Mouse (Mus musculus): ENCODE data around the gene Gm10959. TPM values are rescaled to one million over a fixed set of nuclear protein-coding genes. Genes with fewer than 3 reads are reported as not detected.

Gm10959 gene
- total RNA-seq, 2 experiments from 2014 or later, result not detected

DNA sequence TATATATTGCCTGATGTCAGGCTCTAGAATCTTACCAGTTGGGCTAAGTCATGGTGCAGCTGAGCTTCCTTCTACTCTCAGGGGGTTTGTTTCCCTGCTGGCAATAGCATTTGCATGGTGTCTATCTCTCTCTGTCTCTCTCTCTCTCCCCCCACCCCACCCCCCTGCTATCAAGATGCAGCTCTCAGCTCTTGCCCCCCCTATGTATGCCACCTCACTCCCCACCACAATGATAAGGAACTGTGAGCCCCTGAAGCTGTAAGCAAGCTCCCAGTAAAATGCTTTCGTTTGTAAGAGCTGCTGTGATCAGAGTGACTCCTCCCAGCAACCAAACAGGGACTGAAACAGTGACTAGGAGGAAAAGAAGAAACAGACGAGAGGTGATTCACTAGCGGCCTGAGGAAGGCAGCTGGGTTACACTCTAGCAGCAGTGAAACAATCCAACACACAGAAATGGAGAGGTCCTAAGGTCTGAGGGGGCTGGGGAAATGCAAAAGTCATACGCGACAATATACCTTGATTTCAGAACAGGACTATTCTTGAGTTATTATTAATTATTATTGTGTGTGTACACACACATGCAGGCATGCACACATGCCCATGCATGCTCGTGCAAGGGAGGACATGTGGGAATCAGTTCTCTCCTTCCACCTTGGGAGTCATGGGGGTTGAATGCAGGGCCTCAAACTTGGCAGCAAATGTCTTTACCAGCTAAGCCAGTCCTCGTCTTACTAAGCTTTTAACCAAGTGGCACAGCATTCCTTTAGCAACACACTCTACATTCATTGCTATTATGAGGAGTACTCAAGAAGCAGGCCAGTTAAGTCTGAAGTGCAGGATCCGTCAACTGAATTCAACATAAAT lies 1.6 kb upstream of the Gm10959 start:
- Histone ChIP-seq H3K4me3 (no peak overlapping the region), H3K27ac (no peak overlapping the region)
- no peak for TF ChIP-seq CTCF (conservative IDR thresholded peaks at IDR 0.05)
- no peak for DNase-seq (ENCODE audit: low spot score in 2 of 2)

DNA sequence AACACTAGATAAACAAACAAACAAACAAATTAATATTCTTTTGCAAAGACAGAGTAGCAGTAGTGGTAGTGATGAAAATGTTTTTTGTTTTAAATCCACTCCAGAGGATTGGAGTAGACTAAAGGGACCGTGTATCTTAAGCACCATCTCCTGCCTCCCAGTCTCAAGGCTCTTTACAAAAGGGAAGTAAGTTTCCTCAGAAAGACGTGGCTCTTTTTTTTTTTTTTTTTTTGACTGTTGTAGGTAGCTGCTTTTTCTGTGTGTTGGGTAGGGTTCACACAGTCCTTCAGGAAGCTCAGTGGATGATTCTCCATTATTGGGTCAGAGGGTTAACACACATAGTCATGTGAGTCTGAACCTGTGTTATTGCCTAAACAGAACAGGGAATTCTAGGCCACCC lies 488 bp downstream of the Gm10959 start:
- no peak overlapping the region for H3K4me3 ChIP-seq
- no peak for DNase-seq (ENCODE audit: low spot score in 2 of 2)
- no peak overlapping the region for H3K27ac ChIP-seq
- TF ChIP-seq CTCF (conservative IDR thresholded peaks at IDR 0.05), result no peak

- no peak for TF ChIP-seq CTCF (conservative IDR thresholded peaks at IDR 0.05)
- Histone ChIP-seq H3K4me3 (no peak overlapping the region), H3K27ac (no peak overlapping the region)
- DNase-seq (ENCODE audit: low spot score in 2 of 2), result no peak
These were observed 2.9 kb downstream of the Gm10959 start for GRCm38 (mm10) chr3:122916191-122916680.

DNA sequence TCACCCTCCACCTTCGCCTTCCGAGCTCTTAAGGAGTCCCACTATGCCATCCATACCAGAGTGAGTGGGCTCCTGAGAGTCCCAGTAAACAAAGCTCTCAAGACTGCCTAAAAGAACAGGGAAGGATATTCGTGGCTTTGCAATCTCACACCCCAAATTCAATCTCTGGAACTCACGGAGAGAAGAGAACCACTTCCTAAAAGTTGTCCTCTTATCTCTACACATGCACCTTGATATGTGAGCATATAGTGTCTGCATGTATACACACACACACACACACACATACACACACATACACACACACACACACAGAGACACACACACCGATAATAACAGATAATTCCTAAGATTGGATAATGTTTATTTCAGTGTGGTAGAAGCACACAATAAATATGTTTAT lies 3.7 kb downstream of the Gm10959 start:
- no peak overlapping the region for H3K27ac ChIP-seq
- no peak for TF ChIP-seq CTCF (conservative IDR thresholded peaks at IDR 0.05)
- DNase-seq (ENCODE audit: low spot score in 2 of 2), result no peak
- H3K4me3 ChIP-seq, result no peak overlapping the region

DNA sequence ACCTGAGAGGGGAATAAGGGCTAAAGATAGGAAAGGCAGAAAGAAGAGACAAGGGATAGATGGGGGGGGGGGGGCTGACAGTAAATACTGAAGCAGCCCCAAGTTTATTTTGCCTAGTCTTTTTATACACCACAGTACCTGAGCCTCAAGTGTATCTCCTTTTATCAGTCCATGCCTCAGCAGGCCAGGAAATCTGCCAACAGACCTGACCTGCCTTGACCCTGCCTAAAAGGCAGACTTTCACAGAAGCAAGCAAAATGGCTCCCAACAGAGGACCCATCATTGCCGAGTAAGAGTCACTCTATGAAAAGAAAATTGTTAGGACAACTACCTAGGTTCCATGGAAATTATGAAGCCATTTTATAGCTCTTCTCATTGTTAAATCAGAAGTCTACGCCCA lies 11.3 kb downstream of the Gm10959 start:
- DNase-seq (ENCODE audit: low spot score in 2 of 2), result no peak
- no peak for TF ChIP-seq CTCF (conservative IDR thresholded peaks at IDR 0.05)
- Histone ChIP-seq H3K27ac (no peak overlapping the region), H3K4me3 (no peak overlapping the region)

DNA sequence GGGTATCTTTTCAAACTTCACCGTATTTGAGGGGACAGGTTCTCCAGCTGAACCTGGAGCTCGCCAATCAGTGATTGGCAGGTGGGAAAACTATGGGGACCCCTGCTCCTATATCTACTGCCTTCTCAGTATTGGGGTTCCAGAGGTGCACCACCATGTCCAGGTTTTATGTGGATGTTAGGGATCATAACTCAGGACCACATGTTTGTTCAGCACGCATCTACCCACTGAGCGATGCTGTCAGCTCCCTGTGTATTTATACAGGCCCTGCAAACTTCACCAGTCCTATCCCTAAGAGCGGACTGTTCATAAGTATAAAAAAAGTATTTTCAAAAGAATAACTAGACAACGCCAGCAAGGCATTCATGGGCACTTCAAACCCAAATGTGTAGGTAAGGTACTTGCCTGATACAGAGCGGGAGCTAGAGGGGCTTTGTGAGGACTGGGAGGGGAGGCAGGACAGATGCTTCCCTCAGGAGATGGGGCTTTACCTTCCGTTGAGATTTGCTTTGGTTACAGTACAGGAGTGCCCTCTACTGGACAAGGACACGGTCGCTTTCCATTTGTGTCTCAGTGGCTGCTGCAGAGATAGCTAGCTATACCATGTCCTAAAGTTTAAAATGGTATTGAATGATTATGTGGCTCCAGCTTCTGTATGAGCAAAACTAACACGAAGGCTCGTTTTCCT lies 15.3 kb downstream of the Gm10959 start:
- peak; percentile 93 for TF ChIP-seq CTCF (conservative IDR thresholded peaks at IDR 0.05)
- no peak overlapping the region for H3K4me3 ChIP-seq
- H3K27ac ChIP-seq, result no peak overlapping the region
- peak; percentile 19 to 46 for DNase-seq (ENCODE audit: low spot score in 2 of 2)

DNA sequence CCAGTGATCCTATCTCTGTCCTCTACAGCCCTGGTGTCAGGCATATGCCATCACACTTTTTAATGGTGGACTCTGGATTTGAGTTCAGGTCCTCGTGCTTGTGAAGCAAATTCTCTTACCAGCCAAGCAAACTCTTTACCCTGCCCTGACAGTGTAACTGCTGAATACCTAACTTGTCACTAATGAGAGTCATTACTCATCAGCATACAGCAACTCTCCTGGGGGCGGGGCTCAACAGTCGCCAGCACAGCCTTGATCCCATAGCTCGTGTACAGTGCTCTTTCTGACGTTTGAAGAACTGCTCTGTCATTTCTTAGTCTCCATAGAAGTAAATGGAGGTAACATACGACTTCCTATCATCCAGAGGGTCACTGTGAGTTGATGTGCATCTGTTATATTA lies 20.9 kb downstream of the Gm10959 start:
- no peak overlapping the region for H3K27ac ChIP-seq
- no peak for TF ChIP-seq CTCF (conservative IDR thresholded peaks at IDR 0.05)
- no peak overlapping the region for H3K4me3 ChIP-seq
- DNase-seq (ENCODE audit: low spot score in 2 of 2), result no peak

DNA sequence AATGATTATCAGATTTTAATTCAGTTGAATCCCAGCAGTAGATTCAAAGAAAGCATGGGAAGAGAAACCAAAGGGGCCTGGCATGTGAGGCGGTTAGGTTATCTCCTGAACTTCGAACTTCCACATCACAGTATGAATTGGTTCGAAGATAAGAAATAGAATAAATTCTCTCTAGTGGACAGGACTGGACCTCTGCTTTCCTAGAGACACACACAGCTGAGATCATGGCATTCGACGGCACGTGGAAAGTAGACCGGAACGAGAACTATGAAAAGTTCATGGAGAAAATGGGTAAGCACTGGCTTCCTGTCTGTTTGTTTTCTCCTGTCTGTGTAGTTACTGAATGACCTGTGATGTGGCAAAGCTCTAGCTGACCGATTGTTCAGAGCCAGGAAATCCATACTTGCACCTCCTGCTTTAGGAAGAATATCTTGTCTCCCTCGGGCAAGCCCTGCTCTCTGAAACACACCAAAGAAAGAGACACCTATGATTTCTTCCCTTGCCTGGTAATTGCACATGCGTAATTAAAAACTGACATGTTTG lies 23.9 kb downstream of the Gm10959 start:
- TF ChIP-seq CTCF (conservative IDR thresholded peaks at IDR 0.05), result no peak

GRCm38 (mm10) chr3:122894772-122895171 lies 24.4 kb downstream of the Gm10959 start, which contains the start of gene Fabp2:
TSS of gene Fabp2 (plus strand) at chr3:122895072.
- no peak within 1 kb of the TSS for H3K27ac ChIP-seq
- TF ChIP-seq CTCF (conservative IDR thresholded peaks at IDR 0.05), result no peak
- no peak within 1 kb of the TSS for H3K4me3 ChIP-seq
- DNase-seq (ENCODE audit: low spot score in 2 of 2), result no peak

More for the DNA sequence above, 23.9 kb downstream of the Gm10959 start:
- no peak for DNase-seq (ENCODE audit: low spot score in 2 of 2)
- Histone ChIP-seq H3K4me3 (no peak overlapping the region), H3K27ac (no peak overlapping the region)

- TF ChIP-seq CTCF (conservative IDR thresholded peaks at IDR 0.05), result no peak
- Histone ChIP-seq H3K4me3 (no peak overlapping the region), H3K27ac (no peak overlapping the region)
- no peak for DNase-seq (ENCODE audit: low spot score in 2 of 2)
These were observed 30.8 kb downstream of the Gm10959 start for GRCm38 (mm10) chr3:122888371-122888819.

DNA sequence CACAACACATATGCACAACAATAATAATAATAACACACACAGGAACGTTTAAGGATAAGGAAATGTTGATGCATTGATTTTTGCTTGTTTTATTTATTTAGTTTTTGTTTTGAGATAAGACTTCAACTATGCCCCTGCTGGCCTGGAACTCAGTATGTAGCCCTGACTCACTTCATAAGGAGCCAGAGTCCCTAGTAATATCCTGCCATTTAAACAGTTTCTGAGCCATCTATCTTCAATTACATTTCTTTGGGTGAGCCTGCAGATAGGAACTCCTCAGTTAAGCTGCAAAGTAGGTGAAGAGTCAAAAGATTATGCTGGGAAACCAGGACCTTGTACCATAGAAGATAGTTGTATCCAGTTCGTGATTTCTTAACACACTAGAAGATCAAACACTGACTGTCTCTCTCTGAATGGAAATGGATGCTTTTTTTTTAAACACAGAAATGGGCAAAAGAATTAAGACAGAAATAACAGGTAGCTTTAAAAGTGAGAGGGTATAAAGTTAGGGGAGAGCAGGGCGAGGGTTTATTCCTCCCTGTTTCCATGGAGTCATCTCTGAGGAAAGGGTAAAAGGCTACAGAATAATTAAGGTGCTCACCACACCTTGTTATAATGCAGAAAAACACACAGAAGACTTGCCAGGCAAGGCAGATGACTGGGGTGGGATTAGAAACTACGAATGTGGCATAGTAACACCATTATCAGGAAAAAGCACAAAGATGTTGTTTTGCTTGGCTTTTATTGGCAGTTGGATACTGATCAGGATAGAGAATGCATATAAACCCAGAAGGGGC lies 31.5 kb downstream of the Gm10959 start:
- no peak for TF ChIP-seq CTCF (conservative IDR thresholded peaks at IDR 0.05)
- no peak overlapping the region for H3K4me3 ChIP-seq
- no peak overlapping the region for H3K27ac ChIP-seq
- DNase-seq (ENCODE audit: low spot score in 2 of 2), result no peak

DNA sequence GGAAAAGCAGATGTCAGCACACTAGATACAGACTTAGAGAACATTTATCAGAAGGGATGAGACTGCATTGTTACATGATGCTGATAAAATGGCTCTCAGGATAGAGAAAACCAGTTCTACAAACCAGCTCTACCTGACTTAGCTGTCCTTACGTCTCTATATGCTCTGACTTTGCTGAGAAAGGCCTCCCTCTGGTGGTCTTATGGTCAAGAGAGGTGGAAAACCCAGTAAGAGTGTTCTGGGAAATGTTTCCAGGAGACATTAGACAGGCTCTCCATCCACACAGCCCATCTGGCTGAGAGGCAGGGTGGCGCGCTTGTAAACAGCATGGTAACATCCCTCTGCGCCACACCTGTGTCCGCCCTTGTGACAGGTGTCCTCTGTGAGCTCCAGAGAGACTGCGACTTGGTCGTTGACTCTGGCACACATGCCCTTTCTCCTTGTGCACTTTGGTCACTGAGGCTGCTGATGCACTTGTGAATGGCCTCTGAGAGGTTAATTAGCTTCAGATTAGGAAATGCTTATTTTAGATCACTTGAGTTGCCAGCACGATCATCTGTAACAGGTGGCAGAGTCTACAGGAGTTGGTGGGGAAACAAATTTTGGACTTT lies 40.4 kb downstream of the Gm10959 start:
- TF ChIP-seq CTCF (conservative IDR thresholded peaks at IDR 0.05), result no peak
- Histone ChIP-seq H3K27ac (no peak overlapping the region), H3K4me3 (no peak overlapping the region)
- DNase-seq (ENCODE audit: low spot score in 2 of 2), result no peak
